Mouse (Mus musculus) T-helper 2 cell (primary cell): Measurements from ENCODE around the gene Hemk1.

Source experiments
- in situ Hi-C: fragments of 300-600 bp; cut with MboI, MseI; formaldehyde crosslinking; loops from one replicate; pipeline ENCODE4 v1.15.1; 2025; ENCODE audit warnings: high pct_unique_total_duplicates

The Hemk1 gene

GRCm38 (mm10) chr9:107343146-107343943 lies 5.2 kb upstream of the Hemk1 start:
- in situ Hi-C loops, result no loop called here

DNA sequence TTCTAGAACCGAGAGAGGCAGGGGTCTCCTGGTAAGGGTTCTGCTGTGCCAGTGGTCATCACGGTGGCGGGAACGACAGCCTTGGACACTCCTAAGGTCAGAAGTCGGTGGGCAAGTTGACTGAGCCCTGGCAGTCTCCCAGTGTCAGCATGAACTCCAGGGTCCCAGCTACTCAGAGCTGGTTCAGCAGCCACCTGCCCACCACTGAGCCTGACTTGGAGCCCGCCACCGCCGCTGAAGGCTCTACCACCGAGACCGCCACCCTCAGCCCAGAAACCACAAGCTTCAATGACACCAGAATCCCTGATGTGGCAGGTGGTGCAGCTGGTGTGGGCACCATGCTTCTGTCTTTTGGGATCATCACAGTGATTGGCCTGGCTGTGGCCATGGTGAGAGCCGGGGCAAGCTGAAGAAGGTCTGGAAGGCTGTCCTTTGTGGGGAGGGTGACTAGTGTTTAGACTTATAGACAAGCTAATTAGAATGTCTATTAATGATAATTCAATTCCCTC lies 4.1 kb upstream of the Hemk1 start:
- in situ Hi-C loops, result no loop called here

GRCm38 (mm10) chr9:107340911-107341645 lies 2.9 kb upstream of the Hemk1 start:
- in situ Hi-C loops, result no loop called here

GRCm38 (mm10) chr9:107340267-107340859 lies 2.2 kb upstream of the Hemk1 start, which contains the start of gene 6430571L13Rik:
TSS of gene 6430571L13Rik (plus strand) at chr9:107340602.
- in situ Hi-C loops, result no loop called here

DNA sequence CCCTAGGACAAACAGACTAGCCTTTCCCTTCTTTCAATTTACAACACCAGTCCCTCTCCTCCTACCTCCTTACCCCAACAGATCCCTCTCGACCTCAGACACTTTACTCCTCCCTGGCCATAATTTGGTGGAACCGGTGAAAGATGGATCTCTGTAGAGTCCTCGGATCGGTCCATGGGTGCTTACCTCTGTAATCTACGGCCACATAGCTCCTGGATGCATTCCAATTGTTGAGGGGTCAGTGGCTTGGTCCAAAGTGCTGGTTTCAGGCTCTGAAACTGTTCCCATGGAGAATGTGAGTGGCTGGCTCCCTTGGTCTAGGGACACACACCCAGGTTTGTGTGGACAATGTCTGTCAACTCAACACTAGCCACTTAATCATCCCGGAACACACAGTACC lies 1.8 kb downstream of the Hemk1 start:
- in situ Hi-C loops, result loop anchor here (5.0 kb wide), 1 partner anchor 44 kb away; no protein-coding TSS in a partner anchor

DNA sequence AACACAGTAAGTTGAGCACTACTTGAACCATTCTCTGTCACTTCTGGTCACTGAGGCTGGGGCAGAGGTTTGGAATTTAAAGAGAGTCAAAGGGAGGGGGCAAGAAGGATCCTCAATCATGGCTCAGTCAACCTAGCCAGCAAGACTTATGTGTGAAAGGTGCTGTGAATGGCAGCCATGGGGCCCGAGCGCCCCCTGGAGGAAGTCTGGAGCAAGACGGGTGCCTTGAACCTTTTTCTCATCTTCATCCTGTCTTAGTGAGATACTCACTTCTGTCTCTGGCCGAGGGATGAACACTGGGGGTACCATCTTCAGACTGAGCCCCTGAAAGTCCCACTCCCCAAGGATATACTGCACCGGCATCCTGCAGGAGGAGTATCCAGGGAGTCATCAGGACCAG lies 2.2 kb downstream of the Hemk1 start:
- in situ Hi-C loops, result loop anchor here (5.0 kb wide), 1 partner anchor 44 kb away; no protein-coding TSS in a partner anchor

DNA sequence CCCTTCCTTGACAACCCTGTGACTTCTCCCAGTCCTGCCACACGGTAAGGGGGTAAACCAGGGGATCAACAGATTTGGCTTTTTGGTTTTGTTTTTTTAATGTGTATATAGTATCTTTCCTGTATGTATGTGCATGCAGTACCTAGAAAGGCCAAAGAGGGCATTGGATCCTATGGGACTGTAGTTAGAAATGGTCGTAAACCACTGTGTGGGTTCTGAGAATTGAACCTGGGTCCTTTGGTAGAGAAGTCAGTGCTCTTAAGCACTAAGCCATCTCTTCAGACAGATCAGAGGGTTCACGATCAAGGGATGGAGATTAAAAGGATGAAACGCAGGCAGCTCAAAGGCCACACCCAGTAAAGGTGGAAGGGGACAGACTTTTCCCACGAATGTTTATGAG lies 3.1 kb downstream of the Hemk1 start:
- in situ Hi-C loops, result loop anchor here (5.0 kb wide), 1 partner anchor 43 kb away; no protein-coding TSS in a partner anchor

GRCm38 (mm10) chr9:107334356-107334755 lies 3.8 kb downstream of the Hemk1 start:
- in situ Hi-C loops, result no loop called here

DNA sequence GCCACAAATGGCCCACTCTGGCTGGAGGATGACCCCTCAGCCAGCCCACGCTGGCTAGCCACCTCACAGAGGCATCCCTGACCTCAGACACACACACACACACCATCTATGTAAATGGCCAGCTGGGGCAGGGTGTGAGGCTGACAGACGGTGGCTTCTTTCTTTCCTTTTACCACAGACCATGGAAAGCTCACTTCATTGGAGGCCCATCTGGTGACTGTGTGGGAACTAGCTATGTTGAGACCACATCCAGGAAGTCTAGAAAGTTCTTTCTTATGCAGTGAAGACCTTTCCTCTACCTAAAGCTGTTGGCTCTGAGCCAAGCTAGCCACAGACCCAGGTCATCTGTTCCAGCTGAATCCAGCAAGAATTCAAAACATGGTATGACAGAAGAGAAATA lies 4.5 kb downstream of the Hemk1 start:
- in situ Hi-C loops, result no loop called here

GRCm38 (mm10) chr9:107330791-107331190 lies 7.4 kb downstream of the Hemk1 start:
- in situ Hi-C loops, result no loop called here

DNA sequence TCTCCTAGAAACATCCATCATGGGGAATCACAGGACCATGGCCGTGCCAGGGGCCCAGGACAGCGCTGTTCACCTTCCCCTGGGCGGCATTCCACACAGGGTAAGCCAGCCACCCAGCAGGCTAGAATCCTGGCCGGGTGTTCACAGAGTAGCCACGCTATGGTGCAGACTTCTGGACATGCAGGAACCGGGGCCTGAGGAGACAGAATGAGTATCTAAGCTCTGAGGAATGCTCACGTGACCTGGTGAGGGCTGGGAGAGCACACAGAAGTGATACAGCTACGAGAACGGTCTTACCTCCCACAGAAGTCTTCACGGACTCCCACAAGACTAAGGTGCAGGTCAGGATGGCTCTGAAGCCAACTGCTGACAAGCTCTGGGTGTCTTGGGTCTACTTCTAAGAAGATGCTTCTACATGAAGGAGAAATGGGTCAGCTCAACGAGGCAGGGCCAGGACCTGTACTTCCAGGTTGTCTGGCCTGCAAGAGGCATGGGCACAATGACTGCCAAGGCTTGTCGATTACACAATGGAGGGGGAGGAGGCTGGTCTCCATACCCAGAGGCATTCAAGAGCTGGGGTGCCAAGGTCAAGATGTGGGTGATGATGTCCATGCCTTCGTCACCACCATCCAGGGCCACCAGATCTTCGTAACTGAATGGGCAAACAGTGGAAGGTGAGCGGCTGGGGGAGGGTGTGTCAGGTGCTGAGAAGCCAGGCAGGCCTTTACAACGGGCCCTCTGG lies 10.1 kb downstream of the Hemk1 start:
- in situ Hi-C loops, result no loop called here

DNA sequence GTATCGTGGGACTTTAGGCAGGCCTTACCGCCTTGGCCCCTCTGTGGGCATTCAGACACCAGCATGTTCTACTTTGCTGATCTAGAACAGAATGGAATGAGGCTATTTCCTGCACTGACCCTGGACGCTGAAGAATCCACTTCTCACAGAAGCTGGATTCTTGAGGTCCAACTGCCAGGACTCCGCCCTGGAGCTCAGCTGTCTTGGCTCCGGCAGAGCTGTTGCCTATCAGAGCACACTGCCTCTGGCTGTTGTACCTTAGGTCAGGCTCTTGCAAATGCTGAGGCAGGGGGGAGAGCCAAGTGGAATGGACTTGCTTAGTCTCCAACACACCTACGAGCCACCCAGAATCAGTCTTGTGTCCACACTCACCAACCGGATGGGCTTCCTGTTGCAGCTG lies 12.2 kb downstream of the Hemk1 start:
- in situ Hi-C loops, result no loop called here

DNA sequence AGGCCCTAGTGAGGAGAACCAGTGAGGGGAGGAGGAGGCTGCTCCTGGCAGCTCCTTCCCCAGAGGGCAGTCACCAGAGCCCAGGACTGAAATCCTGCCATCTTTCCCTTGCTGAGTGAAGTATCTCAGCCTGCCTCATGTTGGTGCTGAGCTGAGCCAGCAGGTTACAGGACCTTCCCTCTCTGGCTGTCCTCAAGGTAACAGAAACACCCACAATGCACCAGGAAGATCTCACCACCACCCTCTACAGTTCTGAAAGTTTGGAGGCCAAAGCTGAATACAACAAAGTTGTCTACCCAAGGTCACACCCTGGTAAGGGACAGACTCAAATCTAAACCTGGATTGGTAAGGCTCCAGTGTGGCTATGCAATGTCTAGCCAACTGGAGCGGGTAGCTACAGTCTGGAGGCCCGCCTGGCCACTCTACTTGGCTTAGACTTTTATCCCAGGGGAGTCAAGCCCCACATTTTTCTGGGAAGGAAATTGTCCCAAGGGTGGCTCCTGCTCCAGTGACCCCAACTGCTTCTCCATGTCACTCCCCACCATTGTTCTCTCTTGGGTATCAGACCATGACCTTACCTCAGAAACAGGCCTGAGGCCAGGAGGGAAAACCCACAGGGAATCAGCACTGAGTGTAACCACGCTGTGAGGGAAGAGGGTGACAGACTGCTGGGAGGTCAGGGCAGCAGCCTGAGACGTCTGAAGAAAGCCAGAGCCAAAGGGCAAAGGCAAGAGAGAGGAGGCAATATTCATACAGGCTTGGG lies 13.2 kb downstream of the Hemk1 start:
- in situ Hi-C loops, result no loop called here

- in situ Hi-C loops, result no loop called here
These were observed 14.6 kb downstream of the Hemk1 start for GRCm38 (mm10) chr9:107323558-107323957.

- in situ Hi-C loops, result no loop called here
These were observed 15.6 kb downstream of the Hemk1 start for GRCm38 (mm10) chr9:107322461-107323050.

- in situ Hi-C loops, result no loop called here
These were observed 22.4 kb downstream of the Hemk1 start for GRCm38 (mm10) chr9:107315791-107316190.

DNA sequence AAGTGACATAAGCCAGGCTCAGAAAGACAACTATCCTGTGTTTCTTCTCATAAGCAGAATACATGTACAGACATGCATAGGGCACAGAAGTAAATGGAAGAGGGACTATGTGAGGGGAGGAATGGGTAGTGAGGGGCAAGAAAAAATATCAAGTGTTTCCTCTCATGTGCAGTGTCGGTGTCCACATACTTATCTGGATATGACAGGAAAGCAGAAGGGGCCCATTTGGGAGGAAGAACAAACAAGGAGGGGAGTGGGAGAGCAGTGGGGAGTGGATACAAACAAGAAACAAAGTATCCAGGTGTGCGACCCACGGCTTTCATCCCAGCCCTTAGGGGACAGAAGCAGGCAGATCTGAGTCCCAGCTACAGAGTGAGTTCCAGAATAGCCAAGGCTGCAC lies 24.2 kb downstream of the Hemk1 start:
- in situ Hi-C loops, result no loop called here

DNA sequence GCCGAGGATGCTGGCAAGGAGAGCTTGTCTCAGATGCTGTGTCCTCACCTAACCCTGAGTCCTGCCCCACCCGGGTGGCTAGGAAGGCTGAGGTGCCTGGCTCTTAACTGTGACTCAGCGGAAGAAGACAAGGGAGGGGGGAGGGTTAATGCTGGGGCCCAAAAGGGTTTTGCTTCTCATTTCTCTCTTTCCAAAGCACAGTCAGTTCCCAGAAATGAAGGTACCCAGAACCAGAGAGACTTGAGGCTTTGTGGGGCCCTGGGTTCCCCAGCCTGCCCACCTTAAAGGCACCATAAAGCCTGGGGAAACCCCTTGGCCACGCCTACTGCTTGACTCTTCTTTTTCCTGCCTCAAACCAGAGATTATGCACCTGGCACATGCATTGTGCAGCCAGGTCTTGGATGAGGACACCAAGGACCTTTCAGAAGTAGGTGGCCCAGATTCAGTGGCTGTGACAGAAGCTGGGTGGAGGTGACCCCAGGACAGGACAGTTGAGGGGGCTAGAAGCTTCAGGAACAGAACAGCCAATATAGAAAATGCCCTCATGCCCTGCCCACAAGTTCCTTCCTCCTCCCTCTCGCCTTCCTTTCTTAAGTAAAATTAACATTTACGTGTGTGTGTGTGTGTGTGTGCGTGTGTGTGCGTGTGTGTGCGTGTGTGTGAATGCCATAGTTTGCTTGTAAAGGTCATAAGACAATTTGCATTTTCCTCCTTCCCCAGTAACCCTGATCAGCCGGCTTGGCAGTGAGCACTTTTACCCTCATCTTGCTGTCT lies 25.2 kb downstream of the Hemk1 start:
- in situ Hi-C loops, result no loop called here

DNA sequence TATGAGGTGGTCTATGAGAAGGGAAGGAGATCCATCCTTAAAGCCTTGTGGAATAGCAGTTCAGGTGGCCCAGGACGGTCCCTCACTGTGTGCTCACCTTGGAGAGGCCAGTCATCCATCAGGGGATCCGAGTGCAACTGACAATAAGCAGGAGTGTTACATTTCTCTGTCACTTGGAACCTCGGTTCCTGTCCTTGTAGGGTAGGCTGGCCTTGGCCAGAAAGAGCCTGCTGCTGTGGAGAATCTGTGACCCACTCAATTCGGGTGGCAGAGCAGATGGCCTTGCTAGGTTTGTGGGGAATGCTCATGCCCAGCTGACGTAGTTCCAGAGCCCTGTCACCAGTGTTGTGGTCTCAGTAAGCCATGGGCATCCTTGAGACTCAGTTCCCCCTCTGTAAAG lies 28.6 kb downstream of the Hemk1 start:
- in situ Hi-C loops, result no loop called here

DNA sequence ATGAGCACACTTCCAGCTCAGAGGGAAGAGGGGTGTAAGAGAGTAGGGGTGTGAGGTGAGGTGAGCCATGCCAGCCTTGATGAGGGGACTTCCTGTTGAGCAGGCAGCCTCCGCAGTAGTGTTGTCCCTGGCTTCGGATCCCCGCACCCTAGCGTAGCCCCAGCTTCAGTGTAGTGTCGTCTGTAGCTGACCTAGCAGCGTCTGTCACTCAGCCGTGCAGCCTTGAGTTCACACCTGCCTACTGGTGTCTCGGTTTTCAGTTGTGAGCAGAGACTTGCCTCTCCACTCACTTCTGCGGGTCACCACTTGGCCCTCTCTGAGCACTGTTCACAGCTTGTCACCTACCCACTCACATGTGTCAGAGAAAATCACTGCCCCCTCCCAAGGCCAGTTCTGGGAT lies 29.0 kb downstream of the Hemk1 start:
- in situ Hi-C loops, result no loop called here
